Mouse (Mus musculus) T-cell, adult 66 days (primary cell): Measurements from ENCODE around the gene Col1a2. TPM values are rescaled to one million over a fixed set of nuclear protein-coding genes. Genes with fewer than 3 reads are reported as not detected.

Source experiments
- total RNA-seq, 2 experiments: library from RNA; stranded (reverse); gene quantifications; 3 replicates in 1 of 2; 4 replicates in 1 of 2; pipeline ENCODE4 v1.2.4; 2023

Gene Col1a2
- 1 to 10 TPM in 1 of 2 experiments, under 1 TPM in 1; 0.27 to 1.1 TPM for total RNA-seq

GRCm38 (mm10) chr6:4504603-4505131, at the start of gene Col1a2:
Gene Col1a2 (plus strand): TSS chr6:4504814.

Other genes with a start within 250 kb of the Col1a2 start
- gene Casd1, start 96.0 kb downstream of the Col1a2 start, total RNA-seq: 10 to 100 TPM; 21.9 to 23.9 TPM
- gene Sgce, start 242.4 kb downstream of the Col1a2 start, total RNA-seq: under 1 TPM; 0.70 to 0.98 TPM
- gene Peg10, start 242.5 kb downstream of the Col1a2 start, total RNA-seq: under 1 TPM; 0.09 TPM